Mouse (Mus musculus) hindbrain, embryonic 16.5 days (tissue): ENCODE measurements at regions not wholly inside any gene's neighbourhood (a gene's known extent, or its start where the extent isn't known, plus 50 kb on each side); places are given as distances from the start of the nearest gene placed in this dataset.

Experiments used
- ATAC-seq: fragments of 200-750 bp; cut with Nextera tagmentation; 2 replicates; pipeline ENCODE4 v1.8.0; 2017; ENCODE audit warnings: moderate TSS enrichment, moderate library complexity
- H3K27ac ChIP-seq: fragments of 300-500 bp; sonication (generic); 2 replicates; pipeline ENCODE4 v1.5.1; 2014; ENCODE audit warnings: low read depth, mild to moderate bottlenecking, control low read depth, low read length, moderate library complexity
- H3K27me3 ChIP-seq: fragments of 300-500 bp; sonication (generic); replicated peaks from 2 replicates; pipeline ENCODE4 v1.6.1; 2014; ENCODE audit warnings: low read length; ENCODE audit not compliant: control insufficient read depth, insufficient read depth
- H3K36me3 ChIP-seq: fragments of 300-500 bp; sonication (generic); 2 replicates; pipeline ENCODE4 v1.6.1; 2014; ENCODE audit warnings: mild to moderate bottlenecking, low read length, moderate library complexity, mixed read lengths; ENCODE audit not compliant: control insufficient read depth, insufficient read depth
- H3K4me1 ChIP-seq: fragments of 300-500 bp; sonication (generic); 2 replicates; pipeline ENCODE4 v1.6.1; 2014; ENCODE audit warnings: low read depth, low read length; ENCODE audit not compliant: control insufficient read depth, insufficient read depth
- H3K4me2 ChIP-seq: fragments of 300-500 bp; sonication (generic); 2 replicates; pipeline ENCODE4 v1.6.1; 2014; ENCODE audit warnings: mild to moderate bottlenecking, low read length, control low read depth, moderate library complexity
- H3K4me3 ChIP-seq: fragments of 300-500 bp; sonication (generic); 2 replicates; pipeline ENCODE4 v1.5.1; 2014; ENCODE audit warnings: mild to moderate bottlenecking, low read length, control low read depth, moderate library complexity
- H3K9ac ChIP-seq: fragments of 300-500 bp; sonication (generic); 2 replicates; pipeline ENCODE4 v1.6.1; 2014; ENCODE audit warnings: low read depth, mild to moderate bottlenecking, control low read depth, low read length, moderate library complexity
- H3K9me3 ChIP-seq: fragments of 300-500 bp; sonication (generic); 2 replicates; pipeline ENCODE4 v1.6.1; 2014; ENCODE audit warnings: mild to moderate bottlenecking, low read length, moderate library complexity; ENCODE audit not compliant: control insufficient read depth
- WGBS: fragments of 180-500 bp; shearing (Covaris S2); extraction: QIAGEN DNeasy Blood & Tissue Kit; methylation state at CpG from one replicate; pipeline ENCODE4 v1.1.7; 2014; 5-methylcytosine and 5-hydroxymethylcytosine counted together

- 68% methylated on average over 7 of the region's 7 CpGs for WGBS
- no peak for ATAC-seq
- Histone ChIP-seq H3K36me3 (no peaks in the 10 kb centered on the region), H3K4me1 (peaks cover 5% of the 10 kb centered on the region; the same call in 1 of the 2 replicates), H3K9ac (no peak overlapping the region), H3K27ac (no peak overlapping the region), H3K4me2 (no peak overlapping the region), H3K9me3 (no peaks in the 10 kb centered on the region), H3K27me3 (no peaks in the 10 kb centered on the region), H3K4me3 (no peak overlapping the region)
Observed at GRCm38 (mm10) chr1:57593707-57594589, 180.0 kb upstream of the Spats2l start.

DNA sequence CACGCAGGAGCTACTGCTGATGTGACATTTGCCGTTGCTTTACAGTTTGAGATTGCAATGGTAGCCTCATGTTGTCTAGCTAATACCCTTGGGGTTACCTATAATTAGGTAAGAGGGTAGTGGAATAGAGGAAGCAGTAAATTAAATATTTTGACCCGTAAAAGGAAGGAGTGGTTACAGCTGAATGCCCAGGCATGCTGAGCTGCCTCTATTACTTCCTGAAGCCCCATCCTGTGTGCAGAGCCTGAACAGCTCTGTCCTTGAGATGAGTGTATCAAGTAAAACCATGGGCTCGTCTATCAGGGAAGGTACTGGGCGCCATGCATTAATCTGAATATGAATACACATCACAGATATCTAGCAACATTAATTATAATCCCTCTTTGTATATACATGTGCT lies 179.1 kb upstream of the Spats2l start:
- H3K27me3 ChIP-seq: no peaks in the 10 kb centered on the region
- H3K36me3 ChIP-seq: no peaks in the 10 kb centered on the region
- WGBS: 43% methylated on average over 5 of the region's 5 CpGs
- H3K9ac ChIP-seq: no peak overlapping the region
- no peak for ATAC-seq
- H3K4me3 ChIP-seq: no peak overlapping the region
- no peaks in the 10 kb centered on the region for H3K9me3 ChIP-seq
- no peak overlapping the region for H3K27ac ChIP-seq
- H3K4me1 ChIP-seq: peaks cover 5% of the 10 kb centered on the region; the same call in 1 of the 2 replicates
- no peak overlapping the region for H3K4me2 ChIP-seq

DNA sequence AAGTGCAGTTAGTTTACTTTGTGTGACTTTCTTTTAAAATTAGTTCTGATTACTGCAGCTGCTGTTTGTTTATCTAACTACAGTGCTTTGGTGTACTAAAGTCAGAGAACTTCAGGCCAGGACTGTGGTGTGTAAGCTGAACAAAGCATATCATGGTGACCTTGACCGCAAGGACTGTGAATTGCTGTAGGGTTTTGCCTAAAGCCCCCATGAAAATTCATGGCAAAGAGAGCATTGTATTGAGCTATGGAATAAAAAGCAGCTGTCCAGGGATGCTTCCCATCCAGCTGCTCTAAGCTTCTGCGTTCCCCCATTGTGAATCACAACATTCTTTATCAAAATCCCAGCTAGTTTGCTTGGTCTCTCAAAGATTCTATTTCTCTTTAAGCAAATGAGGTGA lies 173.0 kb upstream of the Spats2l start:
- WGBS: 54% methylated on average over 2 of the region's 2 CpGs
- no peak overlapping the region for H3K27ac ChIP-seq
- no peaks in the 10 kb centered on the region for H3K36me3 ChIP-seq
- H3K9me3 ChIP-seq: no peaks in the 10 kb centered on the region
- no peak for ATAC-seq
- H3K4me1 ChIP-seq: no peaks in the 10 kb centered on the region
- no peak overlapping the region for H3K9ac ChIP-seq
- H3K4me3 ChIP-seq: no peak overlapping the region
- no peak overlapping the region for H3K4me2 ChIP-seq
- no peaks in the 10 kb centered on the region for H3K27me3 ChIP-seq

DNA sequence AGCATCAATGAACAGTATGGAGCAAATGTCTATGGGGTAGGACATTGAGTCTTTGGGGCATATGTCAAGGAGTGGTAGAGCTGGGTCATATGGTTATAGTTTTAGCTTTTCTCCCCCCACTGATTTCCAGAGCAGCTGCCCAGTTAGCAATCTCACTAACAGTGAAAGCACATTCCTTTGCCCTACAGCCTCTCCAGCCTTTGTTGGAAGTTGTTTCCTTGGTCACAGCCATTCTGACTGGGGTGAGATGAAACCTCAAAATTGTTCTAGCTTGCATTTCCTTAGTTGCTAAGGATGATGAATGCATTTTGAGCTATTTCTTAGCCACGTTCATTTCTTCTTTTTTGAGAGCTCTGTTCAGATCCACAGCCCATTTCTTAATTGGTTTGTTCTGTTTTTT lies 168.4 kb upstream of the Spats2l start:
- H3K9me3 ChIP-seq: no peaks in the 10 kb centered on the region
- no peak for ATAC-seq
- 59% methylated on average over 1 of the region's 1 CpGs for WGBS
- H3K4me3 ChIP-seq: no peak overlapping the region
- H3K27ac ChIP-seq: no peak overlapping the region
- H3K36me3 ChIP-seq: no peaks in the 10 kb centered on the region
- H3K4me2 ChIP-seq: no peak overlapping the region
- H3K9ac ChIP-seq: no peak overlapping the region
- no peaks in the 10 kb centered on the region for H3K27me3 ChIP-seq
- H3K4me1 ChIP-seq: no peaks in the 10 kb centered on the region

GRCm38 (mm10) chr1:57606060-57606683 lies 167.8 kb upstream of the Spats2l start:
- no peak overlapping the region for H3K27ac ChIP-seq
- H3K4me2 ChIP-seq: no peak overlapping the region
- no peaks in the 10 kb centered on the region for H3K27me3 ChIP-seq
- H3K4me1 ChIP-seq: no peaks in the 10 kb centered on the region
- 85% methylated on average over 4 of the region's 4 CpGs for WGBS
- no peak overlapping the region for H3K9ac ChIP-seq
- no peaks in the 10 kb centered on the region for H3K36me3 ChIP-seq
- no peaks in the 10 kb centered on the region for H3K9me3 ChIP-seq
- H3K4me3 ChIP-seq: no peak overlapping the region
- no peak for ATAC-seq

DNA sequence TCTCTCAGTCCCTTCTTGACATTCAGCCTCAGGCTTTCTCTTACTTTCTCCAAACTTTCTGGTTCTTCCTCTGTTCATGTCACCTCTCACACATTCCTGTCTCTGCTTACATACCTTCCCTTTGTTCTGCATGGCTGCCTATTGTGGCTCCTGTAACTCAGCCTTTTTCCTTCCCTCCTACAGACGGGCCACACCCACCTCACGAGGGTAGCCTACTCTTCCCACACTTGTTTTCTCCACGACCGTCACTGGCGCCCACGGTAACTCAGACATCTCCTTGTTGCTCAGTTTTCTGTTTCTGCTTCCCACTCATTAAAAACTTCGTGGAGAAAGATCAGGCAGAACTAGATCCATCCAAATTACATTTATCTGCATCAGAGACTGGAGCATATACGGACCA lies 166.9 kb upstream of the Spats2l start:
- WGBS: 59% methylated on average over 8 of the region's 8 CpGs

GRCm38 (mm10) chr1:57607626-57608422 lies 166.1 kb upstream of the Spats2l start:
- Histone ChIP-seq H3K9ac (no peak overlapping the region), H3K4me1 (no peaks in the 10 kb centered on the region; the same call in 1 of the 2 replicates), H3K9me3 (no peaks in the 10 kb centered on the region), H3K27me3 (no peaks in the 10 kb centered on the region), H3K4me3 (no peak overlapping the region), H3K36me3 (no peaks in the 10 kb centered on the region), H3K27ac (no peak overlapping the region), H3K4me2 (no peak overlapping the region)
- WGBS: 34% methylated on average over 11 of the region's 12 CpGs
- ATAC-seq: peak; percentile 61; the same call in 1 of the 2 replicates

More for the DNA sequence above, 166.9 kb upstream of the Spats2l start:
- H3K4me2 ChIP-seq: no peak overlapping the region
- H3K27ac ChIP-seq: no peak overlapping the region
- no peak overlapping the region for H3K4me3 ChIP-seq
- no peak for ATAC-seq
- no peaks in the 10 kb centered on the region for H3K4me1 ChIP-seq
- H3K27me3 ChIP-seq: no peaks in the 10 kb centered on the region
- no peak overlapping the region for H3K9ac ChIP-seq
- no peaks in the 10 kb centered on the region for H3K9me3 ChIP-seq
- no peaks in the 10 kb centered on the region for H3K36me3 ChIP-seq

DNA sequence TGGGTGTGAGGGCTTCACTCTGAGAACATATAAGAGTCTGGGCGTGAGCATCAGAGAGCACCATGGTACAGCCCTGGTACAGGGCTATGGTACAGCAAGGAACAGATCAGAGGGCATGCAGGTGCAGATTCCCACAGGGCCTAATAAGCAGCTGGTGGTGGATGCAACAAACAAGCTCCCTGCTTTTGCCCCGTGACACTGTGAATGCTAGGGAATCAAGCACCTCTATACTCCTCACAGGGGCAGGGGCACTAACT lies 165.6 kb upstream of the Spats2l start:
- 25% methylated on average over 2 of the region's 2 CpGs for WGBS
- no peaks in the 10 kb centered on the region for H3K9me3 ChIP-seq
- H3K9ac ChIP-seq: no peak overlapping the region
- no peak overlapping the region for H3K27ac ChIP-seq
- no peaks in the 10 kb centered on the region for H3K27me3 ChIP-seq
- no peaks in the 10 kb centered on the region for H3K36me3 ChIP-seq
- no peak overlapping the region for H3K4me3 ChIP-seq
- peaks cover 5% of the 10 kb centered on the region for H3K4me1 ChIP-seq
- peak; percentile 41; the same call in 1 of the 2 replicates for ATAC-seq
- no peak overlapping the region for H3K4me2 ChIP-seq

- Histone ChIP-seq H3K9me3 (no peaks in the 10 kb centered on the region), H3K4me2 (no peak overlapping the region), H3K4me3 (no peak overlapping the region), H3K9ac (no peak overlapping the region), H3K36me3 (no peaks in the 10 kb centered on the region), H3K27me3 (no peaks in the 10 kb centered on the region), H3K27ac (no peak overlapping the region), H3K4me1 (peaks cover 6% of the 10 kb centered on the region)
- WGBS: 19% methylated on average over 6 of the region's 6 CpGs
- ATAC-seq: no peak
Observed at GRCm38 (mm10) chr1:57609307-57609706, 164.7 kb upstream of the Spats2l start.
